Mouse (Mus musculus): ENCODE results near the gene Pde10a. TPM values are rescaled to one million over a fixed set of nuclear protein-coding genes. Genes with fewer than 3 reads are reported as not detected.
A peak's percentile ranks its signal among the peaks of the same experiment; 100 is the strongest.

Gene Pde10a
- total RNA-seq, 2 experiments from 2014 or later, result 59.6 to 61.8 TPM

DNA sequence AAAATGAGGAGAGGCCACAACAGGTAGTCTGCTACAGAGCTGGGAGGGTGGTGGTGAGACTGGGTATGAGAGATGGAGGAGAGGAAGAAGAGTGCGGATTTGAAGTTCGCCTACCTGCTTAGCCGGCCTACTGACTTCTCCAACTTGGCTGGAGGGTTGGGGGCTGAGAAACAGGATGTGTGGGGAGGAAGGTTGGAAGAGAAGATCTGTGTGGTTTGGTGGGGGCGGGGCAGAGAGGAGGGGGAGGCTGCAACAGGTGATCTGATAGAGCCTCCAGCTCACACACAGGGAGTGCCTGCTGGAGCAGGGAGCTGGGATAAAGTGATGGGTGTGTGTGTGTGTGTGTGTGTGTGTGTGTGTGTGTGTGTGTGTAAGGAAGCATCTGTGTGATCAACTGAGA is 479.3 kb downstream of the Pde10a start:
- DNase-seq (ENCODE audit: low spot score in 2 of 2), result no peak

DNA sequence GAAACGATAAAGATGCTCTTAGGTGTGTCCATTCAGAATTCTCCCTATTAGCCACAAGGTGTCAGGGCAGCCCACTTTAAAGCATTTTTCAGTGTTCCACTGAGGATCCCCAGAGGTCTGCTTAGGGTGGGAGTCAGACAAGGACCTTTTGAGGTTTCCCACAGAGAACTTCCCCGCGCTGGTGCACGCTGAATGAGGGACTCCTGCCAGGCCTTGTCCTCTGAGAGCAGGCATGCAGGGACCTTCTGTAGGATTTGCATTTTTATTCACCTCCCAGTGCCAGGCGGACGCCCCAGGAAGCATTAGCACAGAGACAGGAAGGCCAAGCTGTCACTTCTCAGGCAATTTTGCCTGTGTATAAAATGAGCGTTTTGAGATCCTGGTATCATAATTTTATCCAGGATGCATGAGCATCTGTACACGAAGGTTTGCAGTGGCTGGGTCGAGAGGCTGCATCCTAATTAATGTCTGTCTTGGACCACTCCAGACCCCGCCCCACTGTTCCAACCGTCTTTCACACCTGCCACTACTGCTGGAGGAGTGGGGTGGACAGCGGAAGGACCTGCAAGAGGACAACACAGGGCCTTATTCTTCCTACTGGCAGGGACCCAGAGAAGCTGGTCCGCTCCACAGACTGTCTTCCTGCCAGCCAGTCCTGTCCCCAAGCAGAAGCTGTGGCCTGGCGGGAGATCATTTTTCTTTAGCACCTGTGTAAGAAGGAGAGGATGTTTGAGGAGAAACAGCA is 498.2 kb downstream of the Pde10a start:
- DNase-seq (ENCODE audit: low spot score in 2 of 2), result peak; percentile 57 to 70

DNA sequence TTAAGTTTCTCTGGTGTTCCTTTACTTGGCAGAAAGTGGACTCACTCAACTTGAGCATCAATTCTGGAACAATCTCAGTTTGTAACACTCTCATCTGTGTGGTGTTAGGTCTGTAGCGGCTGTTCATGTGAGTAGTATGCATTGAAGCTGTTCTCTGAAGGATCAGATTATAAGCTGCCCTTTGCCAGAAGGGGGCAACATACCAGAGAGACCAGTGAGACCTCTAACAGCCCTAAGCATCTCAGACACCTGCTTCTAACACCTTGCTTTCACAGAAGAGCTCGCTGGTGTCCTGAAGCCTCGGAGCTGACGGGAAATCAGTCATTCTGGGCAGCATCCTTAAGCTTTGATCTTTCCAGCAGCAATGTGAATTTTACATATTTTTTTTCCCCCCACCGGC is 505.0 kb downstream of the Pde10a start:
- no peak for DNase-seq (ENCODE audit: low spot score in 2 of 2)

DNA sequence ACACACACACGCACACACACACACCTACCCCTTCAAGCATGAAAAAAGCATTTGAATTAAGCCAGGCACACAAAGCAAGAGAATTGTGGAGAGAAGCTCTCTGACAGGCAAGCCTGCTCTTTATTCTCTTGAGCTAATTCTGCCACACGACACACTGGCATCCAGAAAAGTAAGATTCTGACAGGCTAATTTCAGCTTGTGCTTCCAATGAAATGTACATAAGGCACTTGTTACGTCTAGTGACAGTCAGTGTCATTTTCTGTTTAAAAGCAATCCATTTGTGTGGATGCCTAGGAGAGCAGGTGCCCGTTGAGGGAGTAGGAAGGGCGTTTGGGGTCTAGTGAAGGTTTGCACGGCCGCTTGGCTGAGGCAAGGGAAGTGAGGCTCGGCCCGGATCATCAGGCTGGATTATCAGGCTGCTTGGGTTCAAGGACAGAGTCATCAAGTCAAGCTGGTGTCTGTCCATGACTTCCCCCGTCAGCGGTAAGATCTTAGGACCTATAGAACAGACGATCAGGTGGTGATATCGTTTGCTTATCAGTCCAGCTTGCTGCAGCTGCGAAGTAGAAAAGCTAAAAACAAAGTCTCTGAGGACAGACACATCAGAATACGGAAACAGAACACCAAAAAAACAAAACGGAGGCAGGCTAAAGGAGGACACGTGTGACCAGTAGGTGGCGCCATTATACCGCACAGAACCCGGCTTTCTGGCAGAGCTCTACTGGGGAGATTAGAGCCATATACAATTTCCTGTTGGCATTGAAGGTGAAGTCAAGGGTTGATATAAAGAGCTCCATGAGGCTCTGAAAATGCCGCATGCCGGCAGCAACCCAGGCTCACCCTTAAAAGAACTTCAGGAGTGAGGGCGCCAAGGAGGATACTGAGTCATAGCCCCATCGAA is 506.3 kb downstream of the Pde10a start:
- peak; percentile 92 to 93 for DNase-seq (ENCODE audit: low spot score in 2 of 2)

DNA sequence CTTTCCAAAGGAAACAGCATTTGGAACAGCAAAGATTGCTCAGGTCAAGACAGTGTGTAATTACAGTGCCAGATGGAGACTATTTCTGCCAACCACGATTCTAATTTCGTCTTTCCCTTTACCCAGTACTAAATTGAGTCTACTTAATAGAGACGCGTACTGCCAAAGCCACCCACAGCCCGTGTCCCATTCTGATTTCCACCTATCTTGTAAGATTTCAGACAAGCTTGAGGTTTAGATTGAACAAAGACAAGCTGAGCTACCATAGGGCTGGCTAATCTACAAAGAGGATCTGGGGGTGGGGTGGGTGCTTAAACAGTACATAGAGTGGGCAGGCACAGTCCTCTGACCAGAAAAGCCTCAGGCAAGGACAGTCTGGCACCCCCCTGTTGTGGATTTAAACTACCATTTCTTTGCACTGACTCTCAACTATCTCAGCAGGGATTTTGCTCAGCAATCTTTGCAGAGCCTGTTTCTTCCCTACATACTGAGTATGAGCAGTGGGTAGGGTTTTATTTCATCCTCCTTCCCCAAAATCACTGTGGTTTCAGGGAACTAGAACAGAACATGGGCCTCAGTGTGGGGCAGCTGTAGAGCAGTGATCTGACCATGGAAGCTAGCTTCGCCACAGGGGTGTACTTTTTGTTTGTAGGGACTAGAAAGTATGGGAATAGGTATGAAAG is 507.3 kb downstream of the Pde10a start:
- peak in 1 of 2 experiments; percentile 24 for DNase-seq (ENCODE audit: low spot score in 2 of 2)

DNA sequence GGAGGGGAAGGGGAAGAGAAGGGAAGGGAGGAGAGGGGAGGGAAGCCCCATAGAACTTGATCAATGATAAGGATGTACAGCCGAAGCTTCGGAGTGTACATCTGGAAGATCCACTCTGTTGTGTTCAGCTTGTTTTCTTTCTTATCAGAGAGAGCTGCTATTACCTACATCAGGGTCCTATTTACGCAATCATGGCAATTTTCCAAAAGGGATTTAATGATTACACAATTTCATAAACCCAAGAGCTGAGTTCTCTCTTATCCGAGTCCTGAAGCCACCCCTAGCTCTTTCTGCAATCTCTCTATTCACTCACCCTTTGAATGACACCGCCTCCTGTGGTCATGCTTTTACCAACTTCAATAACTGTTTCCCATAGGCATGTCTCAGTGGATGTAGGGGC is 508.3 kb downstream of the Pde10a start:
- no peak for DNase-seq (ENCODE audit: low spot score in 2 of 2)

DNA sequence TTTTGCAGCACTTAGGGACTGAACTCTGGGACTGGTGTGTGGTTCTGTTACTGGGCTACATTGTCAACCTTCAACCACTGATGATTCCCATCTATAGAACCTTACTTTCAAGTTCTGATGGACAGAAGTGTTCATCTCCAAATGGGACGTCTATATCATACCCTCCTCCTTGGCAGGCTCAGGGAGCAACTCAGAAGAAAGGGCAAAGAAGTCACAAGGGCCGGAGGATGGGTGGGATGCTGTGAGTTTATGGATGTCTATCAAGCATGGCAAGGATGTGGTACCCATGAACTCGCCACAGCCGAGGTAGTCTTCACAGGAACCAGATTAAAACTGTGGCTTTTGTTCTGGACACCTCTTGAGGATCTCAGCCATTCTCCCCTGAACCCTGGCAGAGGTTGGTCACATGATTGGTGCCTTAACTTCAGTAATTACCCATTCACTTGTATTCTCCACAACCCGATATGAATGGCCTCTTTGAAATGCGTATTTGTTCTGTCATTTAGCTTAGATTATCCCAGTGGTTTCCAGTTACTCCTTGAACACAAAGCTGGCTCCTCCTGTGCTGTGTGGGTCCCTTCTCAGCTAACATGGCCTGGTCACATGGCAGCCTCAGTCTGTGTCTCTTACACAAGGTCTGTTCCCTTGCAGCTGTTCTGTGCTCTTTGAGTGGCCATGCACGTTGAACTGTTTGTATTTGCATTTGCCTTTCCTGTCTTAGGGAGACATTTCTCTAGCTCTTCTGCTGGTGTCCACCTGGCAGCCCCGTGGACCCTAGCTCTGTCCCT is 510.6 kb downstream of the Pde10a start:
- DNase-seq (ENCODE audit: low spot score in 2 of 2), result no peak

Other genes with a start within 250 kb of the Pde10a start
- gene Mpc1, start 242.5 kb upstream of the Pde10a start, total RNA-seq (2021), result 100 to 1,000 TPM; 147 to 163 TPM
- gene Sft2d1, start 214.3 kb upstream of the Pde10a start, total RNA-seq (2021), result 10 to 100 TPM; 64.9 to 67.6 TPM
- 10 to 100 TPM in 1 of 2 experiments, 1 to 10 TPM in 1; 9.3 to 11.1 TPM for gene Prr18, start 187.9 kb upstream of the Pde10a start, total RNA-seq (2021)
- gene T2, start 169.4 kb upstream of the Pde10a start, total RNA-seq (2021), result under 1 TPM; 0.87 to 0.89 TPM
- gene T, start 90.9 kb upstream of the Pde10a start, total RNA-seq (2021), result 1 to 10 TPM in 1 of 2 experiments, not detected in 1; 1.1 TPM
- not detected for gene Gm17087, start 41.6 kb downstream of the Pde10a start, total RNA-seq (2021)